Mouse (Mus musculus) macrophage (primary cell): ENCODE results near the gene Nxpe4. TPM values are rescaled to one million over a fixed set of nuclear protein-coding genes. Genes with fewer than 3 reads are reported as not detected.
"Not testable (repeated sequence)": the region's sequence is repeated elsewhere in the genome, so short reads cannot be mapped to it uniquely, and the experiment has no call there.

ENCODE experiments used
- H3K27ac ChIP-seq: fragments of 350-480 bp; formaldehyde crosslinking; 2 replicates; pipeline ENCODE4 v1.9.0; 2021
- H3K36me3 ChIP-seq: fragments of 350-480 bp; formaldehyde crosslinking; 2 replicates; pipeline ENCODE4 v1.9.0; 2021; ENCODE audit errors: inconsistent target
- H3K4me3 ChIP-seq: fragments of 350-480 bp; formaldehyde crosslinking; 2 replicates; pipeline ENCODE4 v1.9.0; 2021; ENCODE audit errors: inconsistent target
- H3K79me2 ChIP-seq: fragments of 350-480 bp; formaldehyde crosslinking; 2 replicates; pipeline ENCODE4 v1.9.0; 2021; ENCODE audit errors: inconsistent target
- WGBS: methylation state at CpG from one replicate; pipeline ENCODE4 v1.1.7; 2026; ENCODE audit warnings: inconsistent platforms; ENCODE audit not compliant: missing documents; 5-methylcytosine and 5-hydroxymethylcytosine counted together
- polyA plus RNA-seq: library from polyadenylated mRNA; stranded (reverse); fragments of 250-400 nt; gene quantifications from 3 replicates; pipeline ENCODE4 v1.2.4, GENCODE M21; 2018; ENCODE audit warnings: inconsistent platforms

Nxpe4 gene
- polyA plus RNA-seq, 1 experiment from 2014 or later, result 1.6 TPM

- WGBS, result 35% methylated on average over 4 of the region's 4 CpGs
- Histone ChIP-seq H3K27ac (no peak overlapping the region), H3K79me2 (no peaks in the 10 kb centered on the region), H3K36me3 (no peaks in the 10 kb centered on the region), H3K4me3 (no peak overlapping the region)
Measured at GRCm38 (mm10) chr9:48373232-48373878, 211.5 kb downstream of the Nxpe4 start.

- H3K36me3 ChIP-seq, result no peaks in the 10 kb centered on the region
- H3K4me3 ChIP-seq, result no peak overlapping the region
- WGBS, result 42% methylated on average over 2 of the region's 2 CpGs
- H3K79me2 ChIP-seq, result no peaks in the 10 kb centered on the region
- no peak overlapping the region for H3K27ac ChIP-seq
Measured at GRCm38 (mm10) chr9:48374357-48374756, 212.5 kb downstream of the Nxpe4 start.

GRCm38 (mm10) chr9:48388451-48388850 lies 226.6 kb downstream of the Nxpe4 start:
- 59% methylated on average over 4 of the region's 4 CpGs for WGBS
- no peak overlapping the region for H3K4me3 ChIP-seq

GRCm38 (mm10) chr9:48389983-48390382 lies 228.2 kb downstream of the Nxpe4 start:
- 43% methylated on average over 2 of the region's 3 CpGs for WGBS
- no peak overlapping the region for H3K4me3 ChIP-seq
- H3K27ac ChIP-seq, result no peak overlapping the region
- no peaks in the 10 kb centered on the region for H3K79me2 ChIP-seq
- no peaks in the 10 kb centered on the region for H3K36me3 ChIP-seq

More at GRCm38 (mm10) chr9:48388451-48388850, 226.6 kb downstream of the Nxpe4 start:
- Histone ChIP-seq H3K27ac (no peak overlapping the region), H3K36me3 (no peaks in the 10 kb centered on the region), H3K79me2 (no peaks in the 10 kb centered on the region)

GRCm38 (mm10) chr9:48403590-48404209 lies 241.9 kb downstream of the Nxpe4 start:
- Histone ChIP-seq H3K27ac (no peak overlapping the region), H3K4me3 (no peak overlapping the region), H3K36me3 (no peaks in the 10 kb centered on the region), H3K79me2 (no peaks in the 10 kb centered on the region)
- 35% methylated on average over 10 of the region's 10 CpGs for WGBS

GRCm38 (mm10) chr9:48404687-48405086 lies 242.9 kb downstream of the Nxpe4 start:
- H3K27ac ChIP-seq, result no peak overlapping the region
- H3K79me2 ChIP-seq, result no peaks in the 10 kb centered on the region
- 56% methylated on average over 3 of the region's 3 CpGs for WGBS
- no peak overlapping the region for H3K4me3 ChIP-seq
- no peaks in the 10 kb centered on the region for H3K36me3 ChIP-seq

- Histone ChIP-seq H3K4me3 (no peak overlapping the region), H3K36me3 (no peaks in the 10 kb centered on the region), H3K79me2 (no peaks in the 10 kb centered on the region), H3K27ac (no peak overlapping the region)
- WGBS, result 64% methylated on average over 8 of the region's 10 CpGs
Measured at GRCm38 (mm10) chr9:48407549-48408327, 245.9 kb downstream of the Nxpe4 start.

- Histone ChIP-seq H3K36me3 (no peaks in the 10 kb centered on the region), H3K79me2 (no peaks in the 10 kb centered on the region), H3K4me3 (no peak overlapping the region), H3K27ac (peak overlapping the region; percentile 82)
- 5% methylated on average over 6 of the region's 6 CpGs for WGBS
Measured at GRCm38 (mm10) chr9:48410217-48411035, 248.6 kb downstream of the Nxpe4 start.

- H3K36me3 ChIP-seq, result no peaks in the 10 kb centered on the region
- no peak overlapping the region for H3K4me3 ChIP-seq
- peaks cover 1% of the 10 kb centered on the region; the same call in 1 of the 2 replicates for H3K79me2 ChIP-seq
- WGBS, result 88% methylated on average over 2 of the region's 2 CpGs
- peak overlapping the region; percentile 33; the same call in 1 of the 2 replicates for H3K27ac ChIP-seq
Measured at GRCm38 (mm10) chr9:48413591-48413990, 251.8 kb downstream of the Nxpe4 start.

- Histone ChIP-seq H3K79me2 (peaks cover 28% of the 10 kb centered on the region; the same call in 1 of the 2 replicates), H3K27ac (peak overlapping the region; percentile 98)
- H3K4me3 ChIP-seq, H3K36me3 ChIP-seq: not testable (repeated sequence)
- WGBS, result 91% methylated on average over 8 of the region's 8 CpGs
Measured at GRCm38 (mm10) chr9:48417366-48417765, 255.5 kb downstream of the Nxpe4 start.

- H3K79me2 ChIP-seq, result peaks cover 28% of the 10 kb centered on the region; the same call in 1 of the 2 replicates
- H3K4me3 ChIP-seq, result peak overlapping the region; percentile 36
- H3K27ac ChIP-seq, result peak overlapping the region; percentile 98
- 4% methylated on average over 3 of the region's 3 CpGs for WGBS
- no peaks in the 10 kb centered on the region for H3K36me3 ChIP-seq
Measured at GRCm38 (mm10) chr9:48417994-48418393, 256.2 kb downstream of the Nxpe4 start.

- peaks cover 28% of the 10 kb centered on the region; the same call in 1 of the 2 replicates for H3K79me2 ChIP-seq
- H3K36me3 ChIP-seq, result no peaks in the 10 kb centered on the region
- H3K4me3 ChIP-seq, result peak overlapping the region; percentile 36
- peak overlapping the region; percentile 98 for H3K27ac ChIP-seq
- WGBS, result 31% methylated on average over 2 of the region's 2 CpGs
Measured at GRCm38 (mm10) chr9:48418397-48418796, 256.6 kb downstream of the Nxpe4 start.

GRCm38 (mm10) chr9:48418829-48419228 lies 257.0 kb downstream of the Nxpe4 start:
- peak overlapping the region; percentile 98 for H3K27ac ChIP-seq
- peak overlapping the region; percentile 36 for H3K4me3 ChIP-seq
- no peaks in the 10 kb centered on the region for H3K36me3 ChIP-seq
- peaks cover 28% of the 10 kb centered on the region; the same call in 1 of the 2 replicates for H3K79me2 ChIP-seq
- WGBS, result 52% methylated on average over 8 of the region's 8 CpGs

GRCm38 (mm10) chr9:48420437-48420836 lies 258.6 kb downstream of the Nxpe4 start:
- H3K27ac ChIP-seq, result peak overlapping the region; percentile 98
- H3K79me2 ChIP-seq, result peaks cover 28% of the 10 kb centered on the region; the same call in 1 of the 2 replicates
- no peak overlapping the region for H3K4me3 ChIP-seq
- WGBS, result 86% methylated on average over 7 of the region's 7 CpGs
- H3K36me3 ChIP-seq, result peaks cover 14% of the 10 kb centered on the region; the same call in 1 of the 2 replicates
